Mouse (Mus musculus) hindbrain, embryonic 10.5 days (tissue): ENCODE measurements at regions not wholly inside any gene's neighbourhood (a gene's known extent, or its start where the extent isn't known, plus 50 kb on each side); places are given as distances from the start of the nearest gene placed in this dataset.

Experiments used
- DNase-seq: peaks from one replicate; pipeline ENCODE4 v3.0.0-alpha.2; 2017; ENCODE audit warnings: low spot score
- H3K27ac ChIP-seq: fragments of 300-500 bp; sonication (generic); 2 replicates; pipeline ENCODE4 v1.5.1; 2016; ENCODE audit warnings: mild to moderate bottlenecking, moderate library complexity
- H3K27me3 ChIP-seq: fragments of 300-500 bp; sonication (generic); 2 replicates; pipeline ENCODE4 v1.6.1; 2016; ENCODE audit warnings: mild to moderate bottlenecking; ENCODE audit not compliant: poor library complexity, insufficient read depth, severe bottlenecking
- H3K36me3 ChIP-seq: fragments of 300-500 bp; sonication (generic); 2 replicates; pipeline ENCODE4 v1.6.1; 2016; ENCODE audit warnings: mild to moderate bottlenecking, moderate library complexity
- H3K4me1 ChIP-seq: fragments of 300-500 bp; sonication (generic); replicated peaks from 2 replicates; pipeline ENCODE4 v1.6.1; 2016; ENCODE audit warnings: mild to moderate bottlenecking
- H3K4me3 ChIP-seq: fragments of 300-500 bp; sonication (generic); 2 replicates; pipeline ENCODE4 v1.5.1; 2016; ENCODE audit warnings: mild to moderate bottlenecking, moderate library complexity
- H3K9me3 ChIP-seq: fragments of 300-500 bp; sonication (generic); 2 replicates; pipeline ENCODE4 v1.6.1; 2016; ENCODE audit warnings: mild to moderate bottlenecking, moderate library complexity
- WGBS: fragments of 180-500 bp; shearing (Covaris S2); methylation state at CpG from one replicate; pipeline ENCODE4 v1.1.7; 2016; 5-methylcytosine and 5-hydroxymethylcytosine counted together

- H3K36me3 ChIP-seq = no peaks in the 10 kb centered on the region
- 90% methylated on average over 2 of the region's 2 CpGs for WGBS
- peaks cover 20% of the 10 kb centered on the region for H3K4me1 ChIP-seq
These were observed 162.9 kb upstream of the Gas1 start for GRCm38 (mm10) chr13:60340068-60340467.

DNA sequence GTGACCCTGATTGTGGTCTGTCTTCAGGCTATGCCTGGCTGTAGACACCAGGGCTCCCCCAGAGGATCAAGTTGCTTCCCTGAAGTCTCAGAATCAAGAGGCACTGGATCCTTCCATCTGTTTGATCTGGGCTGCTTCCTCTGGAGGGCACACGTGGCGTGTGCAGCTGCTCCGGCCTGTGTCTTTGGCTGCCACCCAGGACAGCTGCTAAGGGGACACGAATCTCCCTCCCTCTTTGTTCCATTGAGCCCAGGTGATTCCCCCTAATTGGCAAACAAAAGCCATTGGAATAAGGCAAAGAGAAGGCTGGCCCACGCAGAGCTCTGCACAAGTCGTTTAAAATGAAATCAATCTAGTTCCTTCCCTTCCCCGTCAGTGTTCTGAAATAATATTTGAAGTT, 170.7 kb upstream of the Gas1 start:
- H3K27ac ChIP-seq = peak overlapping the region; percentile 51; the same call in 1 of the 2 replicates
- H3K27me3 ChIP-seq = no peaks in the 10 kb centered on the region
- H3K9me3 ChIP-seq = no peaks in the 10 kb centered on the region
- H3K36me3 ChIP-seq = no peaks in the 10 kb centered on the region
- no peak for DNase-seq
- H3K4me1 ChIP-seq = peaks cover 24% of the 10 kb centered on the region
- WGBS = 54% methylated on average over 7 of the region's 7 CpGs
- H3K4me3 ChIP-seq = no peak overlapping the region

More at GRCm38 (mm10) chr13:60340068-60340467, 162.9 kb upstream of the Gas1 start:
- Histone ChIP-seq H3K27ac (no peak overlapping the region), H3K4me3 (no peak overlapping the region), H3K9me3 (no peaks in the 10 kb centered on the region), H3K27me3 (no peaks in the 10 kb centered on the region)
- no peak for DNase-seq

DNA sequence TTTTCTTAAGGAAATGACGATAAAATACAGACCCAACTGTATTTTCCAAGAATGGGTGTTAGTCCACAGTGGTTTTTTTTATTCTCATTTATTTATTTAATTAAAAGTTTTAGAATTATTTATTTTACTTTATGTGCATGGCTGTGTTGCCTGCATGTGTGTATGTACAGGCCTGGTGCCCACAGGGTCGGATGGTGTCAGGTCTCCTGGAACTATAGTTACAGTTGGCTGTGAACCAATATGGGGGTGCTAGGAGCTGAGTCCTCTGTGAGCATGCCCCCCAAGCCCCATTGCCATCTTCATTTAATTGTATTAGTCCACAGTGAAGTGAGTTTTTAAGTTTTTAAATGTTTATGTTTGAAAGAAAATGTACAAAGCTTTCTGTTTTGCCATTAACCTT, 171.3 kb upstream of the Gas1 start:
- no peaks in the 10 kb centered on the region for H3K36me3 ChIP-seq
- H3K4me1 ChIP-seq = peaks cover 27% of the 10 kb centered on the region
- H3K27me3 ChIP-seq = no peaks in the 10 kb centered on the region
- WGBS = 82% methylated on average over 2 of the region's 2 CpGs
- no peak for DNase-seq
- no peak overlapping the region for H3K4me3 ChIP-seq
- H3K27ac ChIP-seq = no peak overlapping the region
- no peaks in the 10 kb centered on the region for H3K9me3 ChIP-seq

- peaks cover 9% of the 10 kb centered on the region; the same call in 1 of the 2 replicates for H3K4me1 ChIP-seq
- WGBS = 73% methylated on average over 6 of the region's 6 CpGs
- DNase-seq = no peak
- H3K27ac ChIP-seq = no peak overlapping the region
- no peaks in the 10 kb centered on the region for H3K36me3 ChIP-seq
- H3K27me3 ChIP-seq = no peaks in the 10 kb centered on the region
- no peaks in the 10 kb centered on the region for H3K9me3 ChIP-seq
- no peak overlapping the region for H3K4me3 ChIP-seq
These were observed 178.7 kb upstream of the Gas1 start for GRCm38 (mm10) chr13:60355707-60356490.

- no peak overlapping the region for H3K27ac ChIP-seq
- no peaks in the 10 kb centered on the region for H3K36me3 ChIP-seq
- H3K4me3 ChIP-seq = no peak overlapping the region
- no peaks in the 10 kb centered on the region for H3K27me3 ChIP-seq
- no peak for DNase-seq
- H3K4me1 ChIP-seq = no peaks in the 10 kb centered on the region
- WGBS = 85% methylated on average over 7 of the region's 7 CpGs
- H3K9me3 ChIP-seq = no peaks in the 10 kb centered on the region
These were observed 181.4 kb upstream of the Gas1 start for GRCm38 (mm10) chr13:60358408-60359060.

DNA sequence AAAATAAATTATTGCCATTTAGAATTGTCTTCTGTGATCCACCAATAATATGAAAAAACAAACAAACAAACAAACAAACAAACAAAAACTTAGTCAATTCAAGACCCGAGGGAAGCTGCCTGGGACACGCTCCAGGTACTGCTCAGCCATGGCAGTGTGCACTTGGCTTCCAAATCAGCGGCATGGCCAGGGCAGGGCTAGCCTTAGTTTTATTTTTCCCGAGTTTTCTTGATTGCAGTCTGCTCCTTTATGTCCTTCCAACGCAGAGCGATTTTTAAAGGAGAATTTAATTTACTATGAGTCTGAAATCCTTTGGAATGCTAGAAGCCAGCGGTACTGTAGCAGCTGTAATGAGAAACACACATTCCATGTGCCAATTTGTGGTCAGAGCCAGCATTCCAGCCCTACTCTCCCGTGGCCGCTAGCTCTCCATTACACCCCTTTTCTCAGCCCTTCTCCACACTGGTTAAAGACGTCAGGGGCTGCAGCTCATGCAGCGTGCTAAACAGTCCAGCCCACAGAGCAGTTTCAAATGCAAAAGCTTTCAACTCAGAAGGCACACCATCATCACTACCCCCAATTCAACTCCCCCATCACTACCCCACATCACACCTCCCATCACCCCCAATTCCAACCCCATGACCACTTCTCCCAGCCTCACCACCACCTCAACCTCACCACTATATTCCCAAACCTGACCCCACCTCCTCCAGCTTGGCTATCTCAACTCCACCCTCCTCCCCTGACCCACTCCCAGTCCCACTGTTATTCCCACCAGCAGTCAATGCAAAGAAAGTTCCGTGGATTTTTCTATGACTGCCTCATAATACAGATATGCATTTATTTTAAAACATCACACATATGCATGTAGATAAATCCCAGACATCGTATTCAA, 187.9 kb upstream of the Gas1 start:
- Histone ChIP-seq H3K36me3 (no peaks in the 10 kb centered on the region), H3K4me1 (0 out of 2 replicates have a peak, but pooled peaks cover 3% of the 10 kb centered on the region), H3K9me3 (no peaks in the 10 kb centered on the region), H3K4me3 (no peak overlapping the region), H3K27ac (0 out of 2 replicates have a peak overlapping the region, but pooled peaks have one; percentile 12), H3K27me3 (no peaks in the 10 kb centered on the region)
- WGBS = 72% methylated on average over 13 of the region's 13 CpGs
- peak; percentile 26 for DNase-seq

GRCm38 (mm10) chr13:60369216-60369615, 192.1 kb upstream of the Gas1 start:
- Histone ChIP-seq H3K27ac (no peak overlapping the region), H3K27me3 (no peaks in the 10 kb centered on the region), H3K9me3 (no peaks in the 10 kb centered on the region), H3K36me3 (no peaks in the 10 kb centered on the region), H3K4me3 (no peak overlapping the region), H3K4me1 (0 out of 2 replicates have a peak, but pooled peaks cover 3% of the 10 kb centered on the region)
- WGBS = 91% methylated on average over 4 of the region's 4 CpGs
- DNase-seq = no peak

- Histone ChIP-seq H3K27me3 (no peaks in the 10 kb centered on the region), H3K9me3 (no peaks in the 10 kb centered on the region), H3K4me1 (no peaks in the 10 kb centered on the region; the same call in 1 of the 2 replicates), H3K36me3 (no peaks in the 10 kb centered on the region), H3K4me3 (no peak overlapping the region), H3K27ac (no peak overlapping the region)
- no peak for DNase-seq
- WGBS = 85% methylated on average over 2 of the region's 2 CpGs
These were observed 194.5 kb upstream of the Gas1 start for GRCm38 (mm10) chr13:60371656-60372055.

- no peaks in the 10 kb centered on the region for H3K9me3 ChIP-seq
- DNase-seq = no peak
- no peak overlapping the region for H3K4me3 ChIP-seq
- H3K27me3 ChIP-seq = no peaks in the 10 kb centered on the region
- no peak overlapping the region for H3K27ac ChIP-seq
- H3K36me3 ChIP-seq = no peaks in the 10 kb centered on the region
- no peaks in the 10 kb centered on the region; the same call in 1 of the 2 replicates for H3K4me1 ChIP-seq
- 48% methylated on average over 2 of the region's 2 CpGs for WGBS
These were observed 199.5 kb upstream of the Gas1 start for GRCm38 (mm10) chr13:60376705-60377104.

DNA sequence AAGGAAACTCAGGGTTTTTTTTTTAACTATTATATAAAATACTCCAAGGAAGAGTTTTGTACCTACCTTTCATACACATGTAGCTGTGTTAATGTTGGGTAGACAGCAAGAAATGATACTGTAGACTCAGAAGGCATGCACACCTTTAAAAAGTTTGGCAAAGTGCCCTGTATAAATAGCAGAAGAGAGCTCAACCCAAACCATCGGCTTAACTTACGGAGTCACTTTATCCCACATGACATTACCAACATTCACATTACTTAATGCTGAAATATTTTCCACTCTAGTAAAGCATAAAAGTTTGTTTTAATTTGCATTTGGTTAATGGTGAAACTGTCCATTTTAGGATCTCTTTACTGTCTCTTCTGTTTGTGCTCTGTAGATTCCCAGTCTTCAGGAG, 205.7 kb upstream of the Gas1 start:
- H3K27ac ChIP-seq = no peak overlapping the region
- DNase-seq = no peak
- 0 out of 2 replicates have a peak, but pooled peaks cover 6% of the 10 kb centered on the region for H3K9me3 ChIP-seq
- no peaks in the 10 kb centered on the region for H3K36me3 ChIP-seq
- no peaks in the 10 kb centered on the region for H3K4me1 ChIP-seq
- H3K4me3 ChIP-seq = no peak overlapping the region
- no peaks in the 10 kb centered on the region for H3K27me3 ChIP-seq
- 97% methylated on average over 2 of the region's 2 CpGs for WGBS

DNA sequence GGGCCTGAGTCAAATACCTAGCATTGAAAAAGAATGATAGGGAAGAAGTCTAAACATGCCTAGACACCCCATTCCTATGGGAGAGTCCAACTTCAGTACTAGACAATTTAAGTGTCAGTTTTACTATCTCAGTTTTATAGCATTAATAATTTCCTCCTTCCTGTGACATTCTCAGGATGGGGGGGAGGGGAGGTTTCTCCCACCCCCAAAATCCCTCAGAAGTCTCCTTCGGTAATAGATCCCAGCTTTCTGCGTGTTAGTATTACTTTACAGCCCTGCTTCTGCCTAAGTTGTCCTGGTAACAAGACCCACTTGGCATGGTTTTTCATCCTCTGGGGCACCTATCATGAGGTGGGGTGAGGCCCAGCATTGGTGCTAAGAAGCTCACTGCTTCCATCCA, 202.9 kb upstream of the Dapk1 start:
- no peaks in the 10 kb centered on the region for H3K36me3 ChIP-seq
- 90% methylated on average over 2 of the region's 2 CpGs for WGBS
- 0 out of 2 replicates have a peak, but pooled peaks cover 2% of the 10 kb centered on the region for H3K9me3 ChIP-seq

DNA sequence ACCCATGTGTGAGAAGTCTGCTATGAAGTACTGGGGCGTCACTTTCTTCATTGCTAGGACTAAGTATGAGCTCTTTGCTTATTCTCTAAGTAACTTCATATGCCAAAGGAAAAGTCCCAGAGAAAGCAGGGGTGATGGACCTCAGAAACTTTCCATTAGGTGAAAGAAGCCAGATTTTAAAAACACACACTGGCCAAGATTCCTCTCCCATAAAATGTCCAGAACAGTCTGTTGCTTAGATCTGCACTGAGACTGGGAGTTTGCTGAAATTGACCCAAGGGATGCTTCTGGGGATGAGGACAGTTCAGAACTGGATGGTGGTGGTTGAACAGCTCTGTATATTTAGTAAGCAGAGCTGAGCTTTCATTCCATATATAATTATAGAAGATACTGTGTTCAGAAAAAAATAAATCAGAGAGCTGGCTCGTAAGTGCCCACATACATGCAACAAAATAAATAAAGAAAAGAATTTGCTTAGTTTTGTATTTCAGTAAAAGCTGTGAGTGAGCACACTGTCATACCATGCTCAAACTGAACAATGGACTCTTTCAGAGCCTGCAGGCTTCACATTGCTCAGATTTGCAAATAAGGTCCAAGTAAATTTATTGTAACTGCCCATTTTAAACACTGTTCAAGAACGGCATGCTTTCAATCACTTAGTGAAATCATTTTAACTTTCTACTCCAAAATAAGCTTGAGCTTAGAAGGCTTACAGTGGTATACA, 200.8 kb upstream of the Dapk1 start:
- Histone ChIP-seq H3K4me3 (no peak overlapping the region), H3K27ac (no peak overlapping the region), H3K36me3 (no peaks in the 10 kb centered on the region), H3K27me3 (no peaks in the 10 kb centered on the region), H3K4me1 (no peaks in the 10 kb centered on the region), H3K9me3 (0 out of 2 replicates have a peak, but pooled peaks cover 2% of the 10 kb centered on the region)
- no peak for DNase-seq
- WGBS = 83% methylated on average over 3 of the region's 3 CpGs

More for the DNA sequence above, 202.9 kb upstream of the Dapk1 start:
- DNase-seq = no peak
- no peak overlapping the region for H3K4me3 ChIP-seq
- H3K27ac ChIP-seq = no peak overlapping the region
- H3K4me1 ChIP-seq = no peaks in the 10 kb centered on the region
- no peaks in the 10 kb centered on the region for H3K27me3 ChIP-seq
